Mouse (Mus musculus): ENCODE results near the gene Capg. TPM values are rescaled to one million over a fixed set of nuclear protein-coding genes. Genes with fewer than 3 reads are reported as not detected.
A peak's percentile ranks its signal among the peaks of the same experiment; 100 is the strongest.

Gene Capg
- total and polyA plus RNA-seq, 3 experiments: 9.5 to 16.1 (median 10.8) TPM

DNA sequence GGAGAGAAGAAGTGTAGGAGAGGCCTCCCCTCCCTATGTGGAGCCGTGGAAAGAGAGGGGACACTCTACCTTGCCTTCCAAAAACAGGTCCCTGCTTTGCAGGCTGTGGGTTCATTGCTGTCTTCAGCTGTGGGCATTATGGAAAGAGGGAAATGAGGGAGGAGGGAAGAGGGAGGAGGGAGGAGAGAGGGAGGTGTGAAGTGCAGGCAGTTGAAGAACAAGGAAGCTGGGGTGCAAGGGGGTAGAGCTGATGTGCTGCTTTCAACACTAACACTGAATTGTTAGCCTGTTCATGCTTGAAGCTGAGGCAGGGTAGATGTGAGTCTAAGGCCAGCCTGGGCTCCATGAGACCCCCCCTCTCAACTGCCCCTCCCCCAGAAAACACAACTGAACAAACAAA lies 25.3 kb upstream of the Capg start:
- TF ChIP-seq POLR2A (IDR thresholded peaks at IDR 0.05; ENCODE audit: insufficient read depth, low read depth, low read length) (no peak), CTCF (IDR thresholded peaks at IDR 0.05) (no peak), EP300 (IDR thresholded peaks at IDR 0.05; ENCODE audit: insufficient read depth, low read depth, low read length) (no peak)

DNA sequence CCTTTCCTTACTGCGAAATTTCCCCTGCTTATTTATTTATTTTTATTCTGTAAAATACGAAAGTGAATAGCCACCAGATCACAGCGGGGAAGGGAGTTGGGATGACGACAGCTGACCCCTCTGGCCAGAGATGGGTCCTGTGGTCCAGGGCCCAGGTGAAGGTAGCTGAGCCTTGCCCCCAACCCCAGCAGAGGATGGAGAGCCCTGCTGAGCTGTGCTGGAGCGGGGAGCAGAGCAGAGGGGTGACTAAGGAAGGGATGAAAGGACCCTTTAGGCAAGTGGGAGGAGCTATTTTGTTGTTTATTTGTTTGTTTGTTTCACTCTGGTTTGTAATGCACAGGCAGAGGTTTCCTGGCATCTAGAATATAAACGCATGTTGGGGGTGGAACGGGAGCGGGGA lies 24.9 kb upstream of the Capg start:
- Histone ChIP-seq H3K36me3 (ENCODE audit: control insufficient read depth, insufficient read depth, low read length) (no peaks in the 10 kb centered on the region; the same call in 1 of the 2 replicates), H3K4me3 (no peak overlapping the region), H3K79me2 (replicated peaks; ENCODE audit: control insufficient read depth, insufficient read depth, low read length) (no peaks in the 10 kb centered on the region), H3K27me3 (ENCODE audit: control insufficient read depth, insufficient read depth, low read length) (no peaks in the 10 kb centered on the region), H3K4me1 (ENCODE audit: control insufficient read depth, insufficient read depth, low read length) (peaks cover 5% of the 10 kb centered on the region), H3K9ac (ENCODE audit: low read depth, low read length) (no peak overlapping the region), H3K27ac (no peak overlapping the region; the same call in 1 of the 2 replicates)
- 60% methylated on average over 8 of the region's 8 CpGs for WGBS
- intact Hi-C loops (cut with DNase I): no loop called here
- no peak for DNase-seq
- no peak for TF ChIP-seq EP300 (IDR thresholded peaks at IDR 0.05; ENCODE audit: insufficient read depth, low read depth, low read length)
- TF ChIP-seq CTCF (IDR thresholded peaks at IDR 0.05): no peak
- no peak for TF ChIP-seq POLR2A (IDR thresholded peaks at IDR 0.05; ENCODE audit: insufficient read depth, low read depth, low read length)

More for the DNA sequence above, 25.3 kb upstream of the Capg start:
- Histone ChIP-seq H3K27ac (no peak overlapping the region), H3K4me1 (ENCODE audit: control insufficient read depth, insufficient read depth, low read length) (peaks cover 5% of the 10 kb centered on the region), H3K9ac (ENCODE audit: low read depth, low read length) (no peak overlapping the region), H3K36me3 (ENCODE audit: control insufficient read depth, insufficient read depth, low read length) (no peaks in the 10 kb centered on the region; the same call in 1 of the 2 replicates), H3K79me2 (replicated peaks; ENCODE audit: control insufficient read depth, insufficient read depth, low read length) (no peaks in the 10 kb centered on the region), H3K27me3 (ENCODE audit: control insufficient read depth, insufficient read depth, low read length) (no peaks in the 10 kb centered on the region), H3K4me3 (no peak overlapping the region)
- intact Hi-C loops (cut with DNase I): no loop called here
- 63% methylated on average over 1 of the region's 1 CpGs for WGBS
- DNase-seq: no peak

DNA sequence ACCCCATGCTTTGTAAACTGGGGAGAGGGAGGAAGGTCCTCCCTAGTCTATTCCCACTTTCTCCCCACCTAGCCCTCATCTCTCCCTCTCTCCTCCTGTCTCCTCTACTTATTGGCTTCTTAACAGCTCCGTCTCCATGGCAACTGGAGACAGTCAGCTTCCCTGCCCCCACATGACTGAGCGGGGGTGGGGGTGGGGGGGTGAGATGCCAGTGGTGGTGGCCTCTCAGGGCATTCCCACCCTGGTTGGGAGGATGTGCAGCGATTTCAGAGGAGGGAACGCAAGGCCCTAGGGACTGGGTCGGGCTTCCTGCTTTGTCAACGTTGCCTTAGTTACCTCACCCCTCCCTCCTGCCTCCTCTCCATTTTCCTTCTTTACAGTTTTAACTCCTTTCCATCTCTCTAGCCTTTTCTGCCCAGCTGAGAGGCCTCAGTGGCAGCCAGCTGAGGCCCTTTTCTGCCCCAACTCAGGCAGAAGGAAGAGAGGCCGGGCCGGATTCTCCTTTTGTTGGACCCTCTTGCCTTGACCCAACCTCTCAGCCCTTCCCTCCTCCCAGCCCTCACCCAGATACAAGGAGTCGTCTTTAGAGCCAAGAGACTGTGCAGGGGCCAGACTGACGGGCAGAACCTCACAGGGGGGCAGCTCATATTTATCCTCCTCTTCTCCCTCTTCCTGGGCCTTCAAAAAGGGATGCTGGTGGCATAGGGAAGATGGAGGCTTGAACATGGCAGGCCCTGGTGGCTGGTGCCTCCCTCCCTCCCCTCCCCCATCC lies 24.1 kb upstream of the Capg start:
- TF ChIP-seq CTCF (IDR thresholded peaks at IDR 0.05) (no peak), POLR2A (IDR thresholded peaks at IDR 0.05; ENCODE audit: insufficient read depth, low read depth, low read length) (0 out of 2 replicates have a peak, but pooled peaks have one; percentile 22), EP300 (IDR thresholded peaks at IDR 0.05; ENCODE audit: insufficient read depth, low read depth, low read length) (peak; percentile 75; the same call in 1 of the 2 replicates)
- H3K9ac ChIP-seq (ENCODE audit: low read depth, low read length): peak overlapping the region; percentile 46; the same call in 1 of the 2 replicates
- peak overlapping the region; percentile 61 for H3K27ac ChIP-seq
- peaks cover 5% of the 10 kb centered on the region for H3K4me1 ChIP-seq (ENCODE audit: control insufficient read depth, insufficient read depth, low read length)
- peak; percentile 60 to 73 for DNase-seq
- 19% methylated on average over 10 of the region's 10 CpGs for WGBS
- no peaks in the 10 kb centered on the region; the same call in 1 of the 2 replicates for H3K36me3 ChIP-seq (ENCODE audit: control insufficient read depth, insufficient read depth, low read length)
- intact Hi-C loops (cut with DNase I): no loop called here
- H3K79me2 ChIP-seq (replicated peaks; ENCODE audit: control insufficient read depth, insufficient read depth, low read length): no peaks in the 10 kb centered on the region
- no peak overlapping the region for H3K4me3 ChIP-seq
- H3K27me3 ChIP-seq (ENCODE audit: control insufficient read depth, insufficient read depth, low read length): no peaks in the 10 kb centered on the region

DNA sequence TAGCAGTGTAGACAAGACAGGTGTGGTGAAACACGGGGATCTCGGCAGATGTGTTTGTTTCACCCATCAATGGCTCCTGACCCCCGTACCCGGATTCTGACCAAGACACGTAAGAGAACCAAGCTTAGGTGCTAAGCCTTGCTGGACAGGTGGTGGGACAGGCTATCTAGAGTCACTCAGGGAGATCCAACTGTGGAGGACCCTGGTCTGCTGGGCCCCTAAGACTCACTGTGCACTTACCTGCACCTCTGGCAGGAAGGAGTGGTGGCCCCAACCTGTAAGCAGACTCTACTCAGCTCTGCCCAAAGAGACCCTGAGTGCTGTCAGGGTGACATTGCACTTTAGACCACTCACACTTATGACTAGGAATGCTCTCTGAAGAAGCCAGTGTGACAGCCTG lies 23.3 kb upstream of the Capg start:
- 98% methylated on average over 5 of the region's 5 CpGs for WGBS
- H3K4me3 ChIP-seq: no peak overlapping the region
- intact Hi-C loops (cut with DNase I): no loop called here
- H3K9ac ChIP-seq (ENCODE audit: low read depth, low read length): no peak overlapping the region
- H3K27ac ChIP-seq: no peak overlapping the region
- no peak for DNase-seq
- H3K36me3 ChIP-seq (ENCODE audit: control insufficient read depth, insufficient read depth, low read length): no peaks in the 10 kb centered on the region; the same call in 1 of the 2 replicates
- H3K4me1 ChIP-seq (ENCODE audit: control insufficient read depth, insufficient read depth, low read length): peaks cover 5% of the 10 kb centered on the region
- no peak for TF ChIP-seq EP300 (IDR thresholded peaks at IDR 0.05; ENCODE audit: insufficient read depth, low read depth, low read length)
- no peak for TF ChIP-seq POLR2A (IDR thresholded peaks at IDR 0.05; ENCODE audit: insufficient read depth, low read depth, low read length)
- TF ChIP-seq CTCF (IDR thresholded peaks at IDR 0.05): no peak
- no peaks in the 10 kb centered on the region for H3K27me3 ChIP-seq (ENCODE audit: control insufficient read depth, insufficient read depth, low read length)
- H3K79me2 ChIP-seq (replicated peaks; ENCODE audit: control insufficient read depth, insufficient read depth, low read length): no peaks in the 10 kb centered on the region

DNA sequence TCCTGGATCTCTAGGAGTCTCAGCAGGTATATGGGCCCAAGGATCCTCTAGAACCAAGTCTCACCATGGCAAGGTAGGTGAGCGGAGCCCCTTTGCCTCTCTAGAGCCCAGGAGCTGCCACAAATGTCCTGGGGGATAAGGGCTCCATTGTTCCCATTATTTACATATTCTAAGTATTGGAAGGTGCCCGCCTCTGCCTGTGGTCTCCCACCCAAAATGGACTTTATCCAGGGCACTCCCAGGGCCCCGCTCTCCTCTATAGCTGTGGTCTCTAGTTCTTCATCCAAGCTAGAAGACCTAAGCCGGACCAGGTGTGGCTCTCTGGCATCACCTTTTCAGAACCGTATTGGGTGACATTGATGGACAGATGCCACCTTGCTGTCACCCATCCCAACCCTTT lies 22.6 kb upstream of the Capg start, which contains the start of gene Sh2d6:
Gene Sh2d6, minus strand, starts transcription at position 101 of the 400 bp plus-strand sequence.
- H3K27ac ChIP-seq: peak within 1 kb of the TSS; percentile 61; the same call in 1 of the 2 replicates
- no peak for DNase-seq
- H3K36me3 ChIP-seq (ENCODE audit: control insufficient read depth, insufficient read depth, low read length): no peaks in the 10 kb centered on the region; the same call in 1 of the 2 replicates
- no peaks in the 10 kb centered on the region for H3K27me3 ChIP-seq (ENCODE audit: control insufficient read depth, insufficient read depth, low read length)
- WGBS: 92% methylated on average over 5 of the region's 5 CpGs
- H3K4me3 ChIP-seq: no peak within 1 kb of the TSS
- no peaks in the 10 kb centered on the region for H3K79me2 ChIP-seq (replicated peaks; ENCODE audit: control insufficient read depth, insufficient read depth, low read length)
- H3K9ac ChIP-seq (ENCODE audit: low read depth, low read length): no peak within 1 kb of the TSS
- H3K4me1 ChIP-seq (ENCODE audit: control insufficient read depth, insufficient read depth, low read length): peaks cover 5% of the 10 kb centered on the region
- intact Hi-C loops (cut with DNase I): no loop called here
- no peak for TF ChIP-seq EP300 (IDR thresholded peaks at IDR 0.05; ENCODE audit: insufficient read depth, low read depth, low read length)
- TF ChIP-seq CTCF (IDR thresholded peaks at IDR 0.05): no peak
- TF ChIP-seq POLR2A (IDR thresholded peaks at IDR 0.05; ENCODE audit: insufficient read depth, low read depth, low read length): no peak

DNA sequence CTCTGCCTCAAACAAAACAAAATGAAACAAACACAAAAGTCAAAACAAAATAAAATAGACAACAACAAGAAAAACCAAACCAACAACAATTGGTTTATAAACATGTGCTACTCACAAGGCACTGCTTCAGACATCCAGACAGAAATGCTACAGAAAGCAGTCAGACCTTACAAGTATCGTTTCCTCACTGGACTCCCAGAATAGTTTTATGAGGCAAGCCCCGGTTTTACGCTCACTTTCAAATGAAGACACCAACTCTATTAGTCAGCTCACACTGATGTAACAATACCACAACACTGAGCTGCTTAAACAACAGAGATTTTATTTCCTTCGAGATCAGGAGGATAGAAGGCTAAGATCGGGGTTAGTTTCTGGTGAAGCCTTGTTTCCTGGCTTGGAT lies 21.9 kb upstream of the Capg start:
- no peaks in the 10 kb centered on the region for H3K27me3 ChIP-seq (ENCODE audit: control insufficient read depth, insufficient read depth, low read length)
- no peaks in the 10 kb centered on the region; the same call in 1 of the 2 replicates for H3K36me3 ChIP-seq (ENCODE audit: control insufficient read depth, insufficient read depth, low read length)
- 61% methylated on average over 5 of the region's 5 CpGs for WGBS
- intact Hi-C loops (cut with DNase I): no loop called here
- H3K4me1 ChIP-seq (ENCODE audit: control insufficient read depth, insufficient read depth, low read length): peaks cover 5% of the 10 kb centered on the region
- no peaks in the 10 kb centered on the region for H3K79me2 ChIP-seq (replicated peaks; ENCODE audit: control insufficient read depth, insufficient read depth, low read length)
- no peak for DNase-seq
- H3K27ac ChIP-seq: no peak overlapping the region
- no peak for TF ChIP-seq CTCF (IDR thresholded peaks at IDR 0.05)
- TF ChIP-seq POLR2A (IDR thresholded peaks at IDR 0.05; ENCODE audit: insufficient read depth, low read depth, low read length): no peak
- no peak for TF ChIP-seq EP300 (IDR thresholded peaks at IDR 0.05; ENCODE audit: insufficient read depth, low read depth, low read length)
- H3K4me3 ChIP-seq: no peak overlapping the region
- no peak overlapping the region for H3K9ac ChIP-seq (ENCODE audit: low read depth, low read length)

All from heart, adult 2 months (tissue).